ENCODE assay signal across 23 mouse cellular contexts in genomic region chr14:112465096-112465495, GRCm38 (mm10).
DNase-seq lines count a peak whose midpoint lies in the region; ATAC-seq and TF ChIP-seq lines count a peak whose summit lies in the region.
"Had no signal": no experiment of that assay in that cellular context is flagged by ENCODE, and none has a peak within 500 bp of the region (broad histone marks: within the 10 kb centered on the region; RNA-seq: fewer than 3 reads in every experiment).

No protein-coding gene starts in this region.

- ATAC-seq in forebrain, embryonic 16.5 days, result peak; percentile 65
- no peak for ATAC-seq in kidney, embryonic 15.5 days (replicated peaks; ENCODE audit: low FRiP score)
- ATAC-seq: intestine, embryonic 15.5 days had no signal

- no peak overlapping the region for H3K9ac ChIP-seq in forebrain, embryonic 16.5 days (replicated peaks; ENCODE audit: low read depth, low read length)
- no peak overlapping the region for H3K9ac ChIP-seq in heart, adult 2 months (ENCODE audit: low read depth, low read length)
- no peak overlapping the region for H3K9ac ChIP-seq in kidney, embryonic 15.5 days
- H3K9ac ChIP-seq: heart, embryonic 13.5 days; hindbrain, embryonic 14.5 days; intestine, embryonic 15.5 days; limb, embryonic 15.5 days; neural tube, embryonic 15.5 days had no signal

- intact Hi-C loops in left cerebral cortex, postnatal 25 days (cut with DNase I), result loop anchor here (10.0 kb wide), 3 partner anchors 220 to 580 kb away; no protein-coding TSS in a partner anchor
- intact Hi-C loops in heart, adult 2 months (cut with DNase I), result no loop called here

- TF ChIP-seq CTCF in brain, embryonic 14.5 days (IDR thresholded peaks at IDR 0.05; ENCODE audit: borderline replicate concordance, extremely low read depth, insufficient read depth, insufficient read length), result no peak
- no peak for TF ChIP-seq CTCF in heart, adult 2 months (IDR thresholded peaks at IDR 0.05)

- H3K4me3 ChIP-seq in forebrain, embryonic 16.5 days (replicated peaks; ENCODE audit: low read length), result no peak overlapping the region
- H3K4me3 ChIP-seq in heart, adult 2 months, result no peak overlapping the region
- no peak overlapping the region for H3K4me3 ChIP-seq in kidney, embryonic 15.5 days (replicated peaks)
- H3K4me3 ChIP-seq: heart, embryonic 13.5 days; intestine, embryonic 15.5 days; limb, embryonic 15.5 days; megakaryocyte, embryonic 14.5 days; neural tube, embryonic 15.5 days had no signal

- H3K4me1 ChIP-seq in forebrain, embryonic 16.5 days (replicated peaks; ENCODE audit: control insufficient read depth, insufficient read depth, low read length), result no peaks in the 10 kb centered on the region
- no peaks in the 10 kb centered on the region for H3K4me1 ChIP-seq in heart, adult 2 months (ENCODE audit: control insufficient read depth, insufficient read depth, low read length)
- H3K4me1 ChIP-seq in kidney, embryonic 15.5 days, result no peaks in the 10 kb centered on the region
- H3K4me1 ChIP-seq: heart, embryonic 13.5 days; intestine, embryonic 15.5 days; limb, embryonic 15.5 days; megakaryocyte, embryonic 14.5 days; neural tube, embryonic 15.5 days had no signal

- TF ChIP-seq POLR2A in brain, embryonic 14.5 days (IDR thresholded peaks at IDR 0.05; ENCODE audit: borderline replicate concordance, extremely low read depth, insufficient read depth, insufficient read length, poor library complexity, severe bottlenecking), result no peak
- TF ChIP-seq POLR2A in heart, adult 2 months (IDR thresholded peaks at IDR 0.05; ENCODE audit: insufficient read depth, low read depth, low read length), result no peak

- no peak overlapping the region for H3K27ac ChIP-seq in forebrain, embryonic 16.5 days (ENCODE audit: low read length)
- no peak overlapping the region for H3K27ac ChIP-seq in heart, adult 2 months
- H3K27ac ChIP-seq in kidney, embryonic 15.5 days, result no peak overlapping the region
- H3K27ac ChIP-seq: heart, embryonic 13.5 days; hindbrain, embryonic 14.5 days; intestine, embryonic 15.5 days; limb, embryonic 15.5 days; neural tube, embryonic 15.5 days had no signal

- no peaks in the 10 kb centered on the region for H3K79me2 ChIP-seq in heart, adult 2 months (replicated peaks; ENCODE audit: control insufficient read depth, insufficient read depth, low read length)

- H3K4me2 ChIP-seq in forebrain, embryonic 16.5 days (ENCODE audit: low read length), result no peak overlapping the region
- no peak overlapping the region for H3K4me2 ChIP-seq in kidney, embryonic 15.5 days
- H3K4me2 ChIP-seq: heart, embryonic 13.5 days; hindbrain, embryonic 14.5 days; intestine, embryonic 15.5 days; limb, embryonic 15.5 days; neural tube, embryonic 15.5 days had no signal

- TF ChIP-seq EP300 in heart, adult 2 months (IDR thresholded peaks at IDR 0.05; ENCODE audit: insufficient read depth, low read depth, low read length), result no peak

- H3K36me3 ChIP-seq in forebrain, embryonic 16.5 days (ENCODE audit: control insufficient read depth, insufficient read depth), result no peaks in the 10 kb centered on the region
- no peaks in the 10 kb centered on the region for H3K36me3 ChIP-seq in heart, adult 2 months (ENCODE audit: control insufficient read depth, insufficient read depth, low read length)
- H3K36me3 ChIP-seq in kidney, embryonic 15.5 days, result no peaks in the 10 kb centered on the region
- H3K36me3 ChIP-seq: heart, embryonic 13.5 days; intestine, embryonic 15.5 days; limb, embryonic 15.5 days; neural tube, embryonic 15.5 days had no signal

- H3K27me3 ChIP-seq in forebrain, embryonic 16.5 days (replicated peaks; ENCODE audit: control insufficient read depth, insufficient read depth, low read length), result no peaks in the 10 kb centered on the region
- no peaks in the 10 kb centered on the region for H3K27me3 ChIP-seq in heart, adult 2 months (ENCODE audit: control insufficient read depth, insufficient read depth, low read length)
- no peaks in the 10 kb centered on the region for H3K27me3 ChIP-seq in kidney, embryonic 15.5 days
- H3K27me3 ChIP-seq: heart, embryonic 13.5 days; intestine, embryonic 15.5 days; limb, embryonic 15.5 days; megakaryocyte, embryonic 14.5 days; neural tube, embryonic 15.5 days had no signal

- DNase-seq in layer of hippocampus, adult 8-10 months (ENCODE audit: low spot score in 2 of 2), result peak; percentile 9
- no peak for DNase-seq in layer of hippocampus, postnatal 25 days (ENCODE audit: extremely low spot score in 1 of 2, low spot score in 1 of 2)
- peak; percentile 45 for DNase-seq in brain, embryonic 14.5 days (ENCODE audit: low read depth)
- peak; percentile 3 to 86 for DNase-seq in left cerebral cortex, postnatal 25 days (ENCODE audit: low spot score in 2 of 2)
- no peak for DNase-seq in heart, adult 2 months
- DNase-seq: adrenal gland, adult 8-10 months; cerebellum, adult 11-12 months; cerebellum, postnatal 14 days; heart, adult 11 months; heart, postnatal 36 days; kidney, adult 9 months; kidney, postnatal 4 days; lung, postnatal 14 days; midbrain, embryonic 14.5 days; thymus, postnatal 36 days had no signal

- no peaks in the 10 kb centered on the region for H3K9me3 ChIP-seq in forebrain, embryonic 16.5 days (ENCODE audit: control insufficient read depth, low read length)
- H3K9me3 ChIP-seq in kidney, embryonic 15.5 days (replicated peaks), result no peaks in the 10 kb centered on the region
- H3K9me3 ChIP-seq: heart, embryonic 13.5 days; intestine, embryonic 15.5 days; limb, embryonic 15.5 days; megakaryocyte, embryonic 14.5 days; neural tube, embryonic 15.5 days had no signal

Comparison
In these comparisons a context has a peak if more than half of its experiments do, and no peak if none do; other contexts are left out.
1. DNase-seq: peak in layer of hippocampus, adult 8-10 months (2 of 2), brain, embryonic 14.5 days (single experiment) and left cerebral cortex, postnatal 25 days (2 of 2); none in layer of hippocampus, postnatal 25 days (0 of 2) and heart, adult 2 months (0 of 2).